Mouse (Mus musculus) embryonic facial prominence, embryonic 11.5 days (tissue): ENCODE results near the gene Uxs1. TPM values are rescaled to one million over a fixed set of nuclear protein-coding genes. Genes with fewer than 3 reads are reported as not detected.
A peak's percentile ranks its signal among the peaks of the same experiment; 100 is the strongest.

Experiments
- ATAC-seq: fragments of 200-750 bp; cut with Nextera tagmentation; replicated peaks from 2 replicates; pipeline ENCODE4 v1.8.0; 2017; ENCODE audit warnings: low read depth; ENCODE audit not compliant: insufficient number of reproducible peaks, low FRiP score, low TSS enrichment
- DNase-seq: peaks from one replicate; pipeline ENCODE4 v3.0.0-alpha.2; 2015; ENCODE audit warnings: low spot score
- H3K27ac ChIP-seq: fragments of 300-500 bp; sonication (generic); replicated peaks from 2 replicates; pipeline ENCODE4 v1.5.1; 2014; ENCODE audit warnings: mild to moderate bottlenecking, low read depth, low read length, control low read depth
- H3K27me3 ChIP-seq: fragments of 300-500 bp; sonication (generic); 2 replicates; pipeline ENCODE4 v1.6.1; 2014; ENCODE audit warnings: mild to moderate bottlenecking, low read length, moderate library complexity, mixed read lengths; ENCODE audit not compliant: control insufficient read depth, insufficient read depth
- H3K36me3 ChIP-seq: fragments of 300-500 bp; sonication (generic); replicated peaks from 2 replicates; pipeline ENCODE4 v1.6.1; 2014; ENCODE audit warnings: low read depth, mild to moderate bottlenecking, low read length, moderate library complexity, mixed read lengths; ENCODE audit not compliant: control insufficient read depth, insufficient read depth
- H3K4me1 ChIP-seq: fragments of 300-500 bp; sonication (generic); 2 replicates; pipeline ENCODE4 v1.6.1; 2014; ENCODE audit warnings: low read length, mixed read lengths; ENCODE audit not compliant: control insufficient read depth, insufficient read depth
- H3K4me2 ChIP-seq: fragments of 300-500 bp; sonication (generic); 2 replicates; pipeline ENCODE4 v1.6.1; 2014; ENCODE audit warnings: low read depth, mild to moderate bottlenecking, control low read depth, low read length, moderate library complexity
- H3K4me3 ChIP-seq: fragments of 300-500 bp; sonication (generic); 2 replicates; pipeline ENCODE4 v1.5.1; 2014; ENCODE audit warnings: low read depth, low read length, control low read depth
- H3K9ac ChIP-seq: fragments of 300-500 bp; sonication (generic); replicated peaks from 2 replicates; pipeline ENCODE4 v1.6.1; 2014; ENCODE audit warnings: mild to moderate bottlenecking, control low read depth, low read length
- H3K9me3 ChIP-seq: fragments of 300-500 bp; sonication (generic); replicated peaks from 2 replicates; pipeline ENCODE4 v1.6.1; 2016; ENCODE audit warnings: mild to moderate bottlenecking, low read length, inconsistent platforms, mixed read lengths; ENCODE audit not compliant: control insufficient read depth
- WGBS: fragments of 180-500 bp; shearing (Covaris S2); extraction: QIAGEN DNeasy Blood & Tissue Kit; methylation state at CpG from one replicate; pipeline ENCODE4 v1.1.7; 2014; 5-methylcytosine and 5-hydroxymethylcytosine counted together
- polyA plus RNA-seq: library from polyadenylated mRNA; unstranded; fragments of >200 nt; fragmentation: Nextera tagmentation; extraction: Ambion mirVana; gene quantifications from 2 replicates; pipeline ENCODE4 v1.2.1, GENCODE M21; 2014

Gene Uxs1
- polyA plus RNA-seq, 1 experiment from 2014 or later, result 24.8 TPM

DNA sequence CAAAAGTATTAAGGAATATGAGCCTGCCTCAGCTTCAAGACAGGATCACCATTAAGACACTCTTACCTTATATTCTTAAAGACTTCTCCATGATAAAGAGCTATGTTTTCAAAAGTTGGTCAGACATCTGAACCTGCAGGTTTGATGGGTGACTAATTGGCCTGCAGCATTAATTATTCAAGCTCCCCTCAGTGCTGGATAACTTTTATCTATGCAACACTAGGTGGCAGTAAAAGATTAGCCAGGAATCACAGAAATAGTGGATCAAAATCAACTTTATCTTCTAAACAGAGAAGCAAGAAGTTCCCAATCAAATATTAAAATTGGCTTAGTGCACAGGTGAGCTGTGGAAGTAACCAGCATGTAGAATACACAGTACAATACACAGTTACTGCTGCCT is 67.5 kb downstream of the Uxs1 start:
- H3K4me3 ChIP-seq, result no peak overlapping the region
- H3K4me2 ChIP-seq, result no peak overlapping the region
- H3K27me3 ChIP-seq, result no peaks in the 10 kb centered on the region
- no peak overlapping the region for H3K27ac ChIP-seq
- no peaks in the 10 kb centered on the region for H3K9me3 ChIP-seq
- H3K36me3 ChIP-seq, result no peaks in the 10 kb centered on the region
- peak; percentile 9 for DNase-seq
- no peaks in the 10 kb centered on the region for H3K4me1 ChIP-seq
- ATAC-seq, result no peak
- H3K9ac ChIP-seq, result no peak overlapping the region

DNA sequence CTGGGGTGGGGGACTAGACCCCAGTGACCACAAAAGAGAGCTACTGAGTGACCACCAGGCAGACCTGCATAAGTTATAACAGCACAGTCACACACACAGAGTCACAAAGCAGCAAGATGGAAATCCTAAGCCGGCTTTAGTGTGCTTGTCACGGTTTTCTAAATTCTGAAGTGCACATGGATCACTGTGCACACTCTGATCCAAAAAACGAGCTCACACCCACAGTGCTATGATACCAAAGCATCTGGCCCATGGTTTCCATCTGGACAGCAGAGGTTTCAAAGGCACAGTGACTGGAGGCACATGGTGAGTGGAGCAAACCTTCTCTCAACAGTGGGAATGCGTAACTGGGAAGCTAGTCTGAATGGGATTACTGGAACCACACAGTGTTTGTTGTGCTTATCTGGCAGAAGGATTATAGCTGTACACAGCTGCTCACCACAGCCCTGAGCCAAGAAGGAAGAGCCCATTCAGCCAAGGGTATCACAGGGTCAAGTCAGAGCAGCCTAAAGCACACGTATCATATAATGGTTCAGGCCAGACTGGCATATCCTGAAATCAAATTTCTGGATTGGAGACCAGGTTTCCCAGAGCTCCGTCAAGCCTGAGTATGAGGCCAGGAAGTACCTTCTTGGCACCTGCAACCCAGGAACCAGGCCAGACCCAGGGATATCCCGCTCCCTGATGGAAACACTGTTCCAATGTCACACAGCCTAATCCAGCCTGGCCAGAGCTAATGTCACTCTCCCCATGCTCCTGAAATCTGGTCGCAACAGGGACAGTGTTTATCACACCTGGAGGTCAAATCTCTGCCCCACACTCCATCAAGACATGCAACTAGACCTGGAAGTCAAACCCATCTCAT is 72.9 kb downstream of the Uxs1 start:
- Histone ChIP-seq H3K27me3 (no peaks in the 10 kb centered on the region), H3K9ac (no peak overlapping the region), H3K4me1 (no peaks in the 10 kb centered on the region), H3K4me2 (no peak overlapping the region), H3K4me3 (no peak overlapping the region), H3K9me3 (no peaks in the 10 kb centered on the region), H3K27ac (no peak overlapping the region), H3K36me3 (no peaks in the 10 kb centered on the region)
- no peak for ATAC-seq
- DNase-seq, result no peak
- WGBS, result 93% methylated on average over 8 of the region's 8 CpGs

DNA sequence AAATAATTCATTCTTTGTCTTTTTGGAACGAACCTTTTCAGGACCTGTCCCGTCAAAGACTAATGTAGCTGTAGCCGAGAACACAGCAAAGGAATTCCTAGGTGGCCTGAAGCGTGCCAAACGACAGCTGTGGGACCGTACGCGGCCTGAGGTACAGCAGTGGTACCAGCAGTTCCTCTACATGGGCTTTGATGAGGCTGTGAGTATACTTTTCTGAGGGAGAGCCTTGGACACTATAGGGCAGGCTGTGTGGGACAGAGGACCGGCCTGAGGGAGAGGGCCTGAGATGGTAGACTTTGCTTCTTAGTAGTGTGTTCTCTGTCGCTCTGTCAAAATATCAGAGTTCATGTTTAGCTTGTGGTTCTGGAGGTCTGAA is 89.1 kb downstream of the Uxs1 start:
- Histone ChIP-seq H3K9me3 (no peaks in the 10 kb centered on the region), H3K36me3 (no peaks in the 10 kb centered on the region), H3K9ac (no peak overlapping the region), H3K27ac (no peak overlapping the region), H3K4me1 (no peaks in the 10 kb centered on the region), H3K27me3 (no peaks in the 10 kb centered on the region), H3K4me3 (no peak overlapping the region), H3K4me2 (no peak overlapping the region)
- DNase-seq, result no peak
- 88% methylated on average over 10 of the region's 10 CpGs for WGBS
- ATAC-seq, result no peak

- WGBS, result 74% methylated on average over 7 of the region's 7 CpGs
- DNase-seq (peak; percentile 75), ATAC-seq (no peak)
- Histone ChIP-seq H3K36me3 (no peaks in the 10 kb centered on the region), H3K27ac (no peak overlapping the region), H3K9ac (no peak overlapping the region), H3K4me3 (no peak overlapping the region), H3K9me3 (no peaks in the 10 kb centered on the region), H3K4me1 (no peaks in the 10 kb centered on the region), H3K27me3 (no peaks in the 10 kb centered on the region), H3K4me2 (no peak overlapping the region)
These were observed 89.6 kb downstream of the Uxs1 start for GRCm38 (mm10) chr1:43737812-43738518.

GRCm38 (mm10) chr1:43732657-43733056 is 94.9 kb downstream of the Uxs1 start:
- H3K4me3 ChIP-seq, result no peak overlapping the region
- no peak overlapping the region for H3K27ac ChIP-seq
- H3K4me2 ChIP-seq, result no peak overlapping the region
- WGBS, result 82% methylated on average over 1 of the region's 1 CpGs
- H3K4me1 ChIP-seq, result no peaks in the 10 kb centered on the region
- no peaks in the 10 kb centered on the region for H3K36me3 ChIP-seq
- no peaks in the 10 kb centered on the region for H3K9me3 ChIP-seq
- H3K27me3 ChIP-seq, result no peaks in the 10 kb centered on the region
- H3K9ac ChIP-seq, result no peak overlapping the region
- DNase-seq (no peak), ATAC-seq (no peak)

DNA sequence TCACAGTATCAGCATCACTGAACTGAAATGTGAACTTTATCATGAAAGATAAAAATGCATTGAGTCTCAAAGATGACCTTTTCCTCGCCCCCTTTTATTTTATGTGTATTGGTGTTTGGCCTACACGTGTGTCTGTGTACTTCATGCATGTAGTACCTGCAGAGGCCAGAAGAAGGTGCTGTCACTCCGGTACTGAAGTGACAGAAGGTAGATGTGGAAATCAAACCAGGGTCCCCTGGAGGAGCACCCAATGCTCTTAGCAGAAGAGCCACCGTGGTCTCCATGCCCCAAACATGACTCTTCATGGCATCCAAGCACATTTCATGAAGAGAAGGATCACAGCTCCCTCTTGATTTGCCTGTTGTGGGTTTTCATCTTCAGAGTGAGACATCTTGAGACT is 95.5 kb downstream of the Uxs1 start:
- 73% methylated on average over 4 of the region's 4 CpGs for WGBS
- Histone ChIP-seq H3K27me3 (no peaks in the 10 kb centered on the region), H3K9me3 (no peaks in the 10 kb centered on the region), H3K4me1 (no peaks in the 10 kb centered on the region), H3K4me3 (no peak overlapping the region), H3K4me2 (no peak overlapping the region), H3K27ac (no peak overlapping the region), H3K9ac (no peak overlapping the region), H3K36me3 (no peaks in the 10 kb centered on the region)
- DNase-seq, result no peak
- ATAC-seq, result no peak

- WGBS, result 71% methylated on average over 16 of the region's 16 CpGs
- Histone ChIP-seq H3K27ac (no peak within 1 kb of the TSS), H3K9me3 (no peaks in the 10 kb centered on the region)
These were observed 97.1 kb downstream of the Uxs1 start, which contains the start of gene 1500015O10Rik for GRCm38 (mm10) chr1:43730491-43730924. Gene 1500015O10Rik (plus strand): TSS chr1:43730602.

GRCm38 (mm10) chr1:43722459-43722858 is 105.1 kb downstream of the Uxs1 start:
- no peak overlapping the region for H3K9ac ChIP-seq
- H3K9me3 ChIP-seq, result no peaks in the 10 kb centered on the region
- no peaks in the 10 kb centered on the region for H3K36me3 ChIP-seq
- no peak overlapping the region for H3K4me2 ChIP-seq
- no peak for ATAC-seq
- no peak overlapping the region for H3K4me3 ChIP-seq
- no peaks in the 10 kb centered on the region for H3K27me3 ChIP-seq
- 74% methylated on average over 1 of the region's 1 CpGs for WGBS
- H3K4me1 ChIP-seq, result no peaks in the 10 kb centered on the region
- no peak for DNase-seq
- no peak overlapping the region for H3K27ac ChIP-seq

More at GRCm38 (mm10) chr1:43730491-43730924, 97.1 kb downstream of the Uxs1 start, which contains the start of gene 1500015O10Rik:
- no peaks in the 10 kb centered on the region for H3K27me3 ChIP-seq
- DNase-seq (no peak), ATAC-seq (no peak)
- no peaks in the 10 kb centered on the region for H3K4me1 ChIP-seq
- no peaks in the 10 kb centered on the region for H3K36me3 ChIP-seq
- no peak within 1 kb of the TSS for H3K4me2 ChIP-seq
- no peak within 1 kb of the TSS for H3K9ac ChIP-seq
- no peak within 1 kb of the TSS for H3K4me3 ChIP-seq
